Mouse (Mus musculus): ENCODE data around the gene Gm29094.
"Not testable (repeated sequence)": the region's sequence is repeated elsewhere in the genome, so short reads cannot be mapped to it uniquely, and the experiment has no call there.

Gm29094 gene

DNA sequence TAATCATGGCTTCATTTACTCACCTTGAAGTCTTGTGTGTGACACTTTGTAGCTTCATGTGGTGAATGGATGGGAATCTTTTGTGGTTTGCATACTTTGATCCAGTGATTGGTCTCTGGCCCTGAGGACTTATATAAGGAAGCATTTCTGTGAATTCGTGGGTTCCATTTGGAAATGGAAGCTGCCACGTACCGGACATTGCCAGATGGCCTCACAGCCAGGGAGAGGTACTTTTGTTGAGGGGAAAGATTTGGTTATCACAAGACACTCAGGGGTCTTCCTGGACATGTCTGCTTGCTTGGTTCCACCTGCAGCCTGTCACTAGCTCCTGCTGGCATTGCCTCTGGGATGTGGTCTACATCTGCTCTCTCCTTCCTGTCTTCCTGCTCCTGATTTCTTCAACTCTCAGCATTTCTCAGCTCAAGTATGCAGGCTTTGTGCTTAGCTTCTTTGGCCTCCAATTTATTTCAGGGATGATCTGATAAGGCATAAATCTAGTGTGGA, 41.4 kb downstream of the Gm29094 start:
- not testable (repeated sequence) for DNase-seq (ENCODE audit: low spot score)

DNA sequence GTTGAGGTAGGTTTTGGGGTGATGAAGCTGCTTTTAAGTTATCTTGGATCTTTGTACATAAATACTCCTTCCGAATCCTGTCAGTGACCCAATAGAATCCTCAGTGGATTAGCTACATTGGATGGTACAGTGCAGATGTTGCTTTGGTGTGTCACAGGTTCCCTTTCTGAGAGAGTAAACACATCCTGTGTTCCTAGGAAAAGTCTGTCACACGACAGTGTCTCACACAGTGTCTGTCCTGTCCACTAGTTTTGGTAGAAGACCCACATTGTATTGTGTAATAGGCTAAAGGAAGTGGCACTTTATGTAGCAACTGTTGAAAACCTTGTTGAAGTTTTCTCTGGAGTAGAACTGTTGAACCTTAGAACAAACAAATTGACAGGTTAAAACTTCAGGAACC, 54.2 kb downstream of the Gm29094 start:
- DNase-seq (ENCODE audit: low spot score) = no peak

DNA sequence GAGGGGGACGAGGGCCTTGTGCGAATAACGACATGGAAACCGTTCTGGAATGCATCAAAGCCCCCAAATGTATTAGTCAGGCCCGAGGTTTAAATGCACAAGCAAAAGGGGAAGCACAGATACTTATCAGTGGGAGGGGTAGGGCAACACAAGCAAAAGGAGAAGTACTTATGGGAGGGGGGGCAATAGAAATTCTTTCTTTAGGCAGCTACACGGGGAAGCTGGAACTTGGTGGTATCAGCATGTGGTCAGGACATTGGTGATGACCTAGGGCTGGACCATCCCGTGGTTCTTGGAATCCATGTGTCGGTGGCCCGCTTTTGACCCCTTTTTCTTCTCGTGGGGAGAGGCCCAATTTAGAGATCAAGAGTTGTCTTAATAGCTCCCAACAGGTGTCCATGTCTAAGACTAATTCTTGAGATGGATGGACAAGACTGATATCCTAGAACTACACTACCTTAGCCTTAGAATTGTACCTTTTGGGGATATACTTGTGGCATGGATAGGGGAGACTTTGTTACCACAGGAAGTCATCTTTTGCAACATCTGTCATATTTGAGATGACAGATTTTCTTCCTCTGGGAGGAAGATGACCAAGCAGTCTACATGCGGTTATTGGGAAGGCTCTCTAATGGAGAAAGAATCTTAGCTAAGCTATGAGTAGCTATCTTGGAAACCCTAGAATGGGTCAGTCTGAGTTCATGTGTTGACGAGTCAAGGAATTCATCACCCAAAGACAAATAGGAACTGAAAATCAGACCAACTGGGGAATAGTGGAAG, 57.6 kb downstream of the Gm29094 start:
- DNase-seq (ENCODE audit: low spot score) = no peak

DNA sequence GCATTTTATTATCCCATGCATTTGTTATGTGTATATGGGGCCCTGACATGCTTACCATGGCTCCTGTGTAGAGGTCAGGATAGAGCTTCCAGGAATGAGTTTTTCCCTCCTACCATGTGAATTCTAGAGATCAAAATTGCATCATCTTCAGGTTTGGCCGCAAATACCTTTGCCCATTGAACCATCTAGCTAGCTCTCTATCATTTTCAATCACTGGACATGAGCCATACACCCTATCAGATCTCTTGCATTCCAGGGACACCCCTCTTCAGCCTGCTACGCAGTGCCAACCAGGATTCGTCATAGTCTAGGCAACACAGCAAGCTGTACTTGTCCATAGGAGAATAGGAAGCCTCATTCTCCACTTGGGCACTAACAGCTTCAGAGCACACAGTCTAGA, 64.8 kb downstream of the Gm29094 start:
- DNase-seq (ENCODE audit: low spot score) = no peak

DNA sequence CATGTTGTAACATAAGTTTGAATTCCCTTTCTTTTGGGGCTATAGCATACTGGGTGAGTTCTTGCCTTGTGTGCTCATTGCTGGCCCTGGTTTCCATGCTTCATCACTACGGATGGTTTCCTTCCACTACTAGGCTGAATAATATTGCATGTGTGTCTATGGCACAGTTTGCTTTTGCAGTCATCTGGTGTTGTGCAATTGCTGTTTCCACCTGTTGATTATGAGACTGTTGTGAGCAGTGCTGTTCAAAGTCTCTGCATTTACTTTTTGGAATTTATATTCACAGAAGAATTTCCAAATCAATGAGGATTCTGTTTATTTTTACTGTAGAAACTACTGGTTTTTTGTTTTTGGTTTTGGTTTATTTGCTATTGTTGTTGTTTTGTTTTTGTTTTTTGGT, 65.4 kb downstream of the Gm29094 start:
- no peak for DNase-seq (ENCODE audit: low spot score)

Data from MN1 (cell line).